Mouse (Mus musculus) thymus, postnatal 0 days (tissue): Measurements from ENCODE around the gene Sgsm1. TPM values are rescaled to one million over a fixed set of nuclear protein-coding genes. Genes with fewer than 3 reads are reported as not detected.

Experiments
- DNase-seq: peaks from one replicate; pipeline ENCODE4 v3.0.0-alpha.2; 2015; ENCODE audit warnings: low spot score
- polyA plus RNA-seq: library from polyadenylated mRNA; unstranded; fragments of >200 nt; fragmentation: Nextera tagmentation; extraction: Ambion mirVana; gene quantifications from 2 replicates; pipeline ENCODE4 v1.2.1, GENCODE M21; 2015

The Sgsm1 gene
- polyA plus RNA-seq, 1 experiment from 2014 or later = 0.99 TPM

DNA sequence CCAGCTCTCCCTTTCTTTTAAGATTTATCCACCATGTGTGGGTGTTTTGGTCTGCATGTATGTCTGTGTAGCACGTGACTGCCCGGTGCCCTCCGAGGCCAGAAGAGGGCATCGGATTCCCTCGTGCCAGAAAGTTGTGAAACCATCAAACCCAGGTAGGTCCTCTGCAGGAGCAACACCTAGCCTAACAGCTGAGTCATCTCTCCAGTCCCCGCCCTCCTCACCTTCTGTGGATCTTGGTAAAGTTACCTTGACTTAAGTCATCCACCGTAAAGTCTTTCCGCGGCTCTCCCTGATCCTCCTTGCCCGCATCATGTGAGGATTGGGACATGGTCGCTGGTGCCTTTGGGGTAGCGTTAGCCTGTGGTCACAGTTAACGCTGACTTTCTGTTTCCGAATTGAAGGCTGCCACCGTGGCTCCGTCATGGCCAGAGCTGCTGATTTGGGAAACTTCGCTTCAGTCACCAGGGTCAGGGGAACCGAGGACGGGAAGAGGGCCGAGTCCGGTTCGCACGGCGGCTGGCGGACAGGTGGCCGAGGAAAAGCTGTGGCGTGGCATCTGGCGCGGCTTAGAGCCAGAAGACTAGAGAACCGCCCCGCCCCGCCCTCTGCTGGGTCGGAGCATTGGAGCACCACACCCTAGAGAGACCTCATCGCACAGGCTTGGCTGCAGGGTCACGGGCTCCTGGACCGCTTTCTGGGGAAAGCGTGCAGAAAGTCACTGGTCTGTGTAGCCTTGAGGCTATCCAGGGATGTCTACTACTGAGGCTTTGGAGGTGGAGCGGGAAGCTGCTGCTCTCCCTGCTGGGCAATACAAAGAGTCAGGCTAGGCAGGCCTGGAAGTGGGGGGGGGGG lies 13.4 kb upstream of the Sgsm1 start:
- DNase-seq = no peak

- peak; percentile 27 for DNase-seq
Observed at GRCm38 (mm10) chr5:113313998-113314397, 3.4 kb upstream of the Sgsm1 start.

DNA sequence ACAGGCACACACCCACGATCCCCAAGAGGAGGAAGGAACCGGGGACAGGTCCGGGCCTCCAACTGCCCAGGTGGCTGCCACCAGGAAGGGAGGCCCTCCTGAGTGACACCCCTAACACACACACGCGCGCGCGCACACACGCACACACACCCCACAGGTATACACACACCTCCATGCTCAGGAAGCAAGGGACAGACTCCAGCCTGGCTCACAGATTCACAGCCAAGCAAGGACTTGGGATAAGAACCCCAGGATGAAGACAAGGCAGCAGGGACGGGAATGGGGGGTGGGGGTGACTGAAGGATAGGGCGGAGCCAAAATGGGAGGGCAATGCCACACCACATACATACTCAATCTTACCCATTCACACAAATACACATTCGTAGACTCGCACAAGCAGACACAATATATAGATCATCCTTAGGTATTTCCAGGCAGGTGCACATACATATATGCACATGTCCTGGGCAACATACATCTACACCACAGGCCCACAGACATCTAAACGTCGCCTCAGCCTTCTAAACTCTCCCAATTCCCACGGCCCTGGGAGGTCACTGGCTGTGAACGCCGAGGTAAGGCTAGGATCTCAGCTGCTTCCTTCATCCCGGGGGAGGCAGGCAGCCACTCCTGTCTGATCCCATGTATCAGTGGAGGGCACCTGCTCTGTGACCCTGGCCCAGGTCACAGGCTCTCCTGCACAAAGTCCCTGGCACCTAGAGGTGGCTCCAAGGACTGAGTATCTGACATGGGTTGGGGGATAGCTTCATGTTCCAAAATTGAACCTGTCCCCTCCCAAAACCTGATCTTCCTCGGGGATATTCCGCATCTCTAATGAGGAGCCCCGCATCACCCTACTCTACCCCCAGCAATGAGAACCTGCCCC lies 852 bp downstream of the Sgsm1 start:
- no peak for DNase-seq

- no peak for DNase-seq
Observed at GRCm38 (mm10) chr5:113306750-113307477, 3.7 kb downstream of the Sgsm1 start.

GRCm38 (mm10) chr5:113304527-113304926 lies 6.1 kb downstream of the Sgsm1 start:
- no peak for DNase-seq

- no peak for DNase-seq
Observed at GRCm38 (mm10) chr5:113301841-113302240, 8.7 kb downstream of the Sgsm1 start.

DNA sequence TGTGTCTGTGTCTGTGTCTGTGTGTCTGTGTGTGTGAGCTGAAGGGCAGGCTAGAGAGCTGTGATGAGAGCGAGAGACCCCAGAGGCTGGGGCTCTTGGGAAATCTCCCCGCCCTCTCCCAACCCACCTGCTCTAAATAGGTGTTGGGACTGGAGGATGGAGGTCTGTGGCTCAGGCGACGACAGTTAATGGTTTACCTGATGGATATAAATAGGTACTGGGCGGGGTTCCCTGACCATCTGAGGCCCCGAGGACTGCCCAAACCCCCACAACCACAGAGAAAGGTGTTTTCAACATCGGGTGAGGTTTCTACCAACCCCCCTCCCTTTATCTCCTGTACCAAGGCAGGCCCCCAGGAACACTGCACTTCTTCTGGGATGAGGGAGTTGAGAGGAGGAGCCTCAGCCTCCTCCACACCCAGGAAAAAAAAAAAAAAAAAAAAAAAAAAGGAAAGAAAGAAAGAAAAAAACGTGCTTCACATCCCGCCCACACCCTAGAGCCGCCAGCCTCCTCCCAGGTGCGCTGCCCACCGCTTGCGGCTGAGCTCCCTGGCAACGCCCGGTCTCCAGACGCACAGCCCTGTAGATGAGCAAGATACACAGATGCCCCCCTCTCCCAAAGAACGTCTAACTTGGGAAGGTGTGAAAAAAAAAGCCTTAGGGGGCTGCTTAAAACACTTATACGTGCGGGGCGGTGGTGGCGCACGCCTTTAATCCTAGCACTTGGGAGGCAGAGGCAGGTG lies 10.3 kb downstream of the Sgsm1 start:
- no peak for DNase-seq

DNA sequence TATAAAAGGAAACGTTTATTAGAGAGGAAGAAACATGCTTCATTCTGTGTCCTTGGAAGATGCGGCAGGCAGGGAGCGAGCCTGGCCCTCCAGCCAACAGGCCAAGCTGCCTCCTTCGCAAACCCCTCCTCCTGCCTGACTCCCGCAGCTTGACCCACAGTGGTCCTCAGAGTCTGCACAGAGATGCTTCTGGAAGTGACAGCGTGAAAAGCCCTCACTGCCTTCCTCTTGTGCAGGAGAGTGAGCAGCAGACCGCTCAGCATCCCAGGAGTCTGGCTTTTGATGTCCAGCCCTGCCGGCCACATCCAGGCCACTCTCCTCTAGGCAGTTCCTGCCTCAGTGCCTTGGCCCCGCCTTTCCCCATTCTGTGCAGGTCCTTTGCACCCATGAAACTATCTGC lies 11.2 kb downstream of the Sgsm1 start:
- DNase-seq = no peak

- no peak for DNase-seq
Observed at GRCm38 (mm10) chr5:113298826-113299225, 11.8 kb downstream of the Sgsm1 start.

GRCm38 (mm10) chr5:113298040-113298439 lies 12.5 kb downstream of the Sgsm1 start:
- no peak for DNase-seq

DNA sequence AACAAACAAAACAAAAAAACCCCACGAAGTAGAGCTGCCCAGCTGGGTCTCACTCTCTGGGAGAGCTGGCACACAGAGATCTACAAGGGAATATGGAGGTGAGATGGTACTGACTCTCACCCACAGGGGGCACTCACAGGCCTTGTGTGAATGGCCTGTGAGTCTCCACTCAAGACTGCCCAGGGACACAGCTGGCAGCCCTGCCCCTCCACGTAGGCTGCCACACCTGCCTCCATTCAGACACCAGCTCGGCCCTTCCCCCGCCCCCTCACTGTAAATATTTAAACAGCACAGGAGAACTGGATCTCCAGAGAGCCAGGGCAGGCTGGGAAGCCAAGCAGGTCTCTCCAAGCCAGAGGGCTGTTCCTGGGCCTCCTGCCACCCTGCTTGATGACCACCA lies 14.8 kb downstream of the Sgsm1 start:
- DNase-seq = no peak

DNA sequence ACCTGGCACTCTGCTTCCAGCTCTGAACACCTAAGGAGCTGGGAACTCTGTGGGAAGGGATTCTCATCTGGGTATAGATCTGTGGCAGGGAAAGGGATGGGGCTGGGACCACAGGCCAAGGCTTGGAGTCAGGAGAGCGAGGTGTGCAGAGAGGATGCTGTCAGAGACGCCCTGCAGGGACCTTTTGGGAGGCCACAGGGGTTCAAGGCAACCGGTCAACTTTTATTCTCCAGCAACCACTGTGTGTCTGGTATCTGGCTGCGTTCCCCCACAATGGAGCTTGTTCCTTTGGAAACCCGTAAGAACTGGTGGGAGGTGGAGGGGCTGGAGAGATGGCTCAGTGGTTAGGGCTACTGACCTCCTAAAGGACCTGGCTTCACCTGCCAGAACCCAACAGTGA lies 16.0 kb downstream of the Sgsm1 start:
- DNase-seq = no peak

DNA sequence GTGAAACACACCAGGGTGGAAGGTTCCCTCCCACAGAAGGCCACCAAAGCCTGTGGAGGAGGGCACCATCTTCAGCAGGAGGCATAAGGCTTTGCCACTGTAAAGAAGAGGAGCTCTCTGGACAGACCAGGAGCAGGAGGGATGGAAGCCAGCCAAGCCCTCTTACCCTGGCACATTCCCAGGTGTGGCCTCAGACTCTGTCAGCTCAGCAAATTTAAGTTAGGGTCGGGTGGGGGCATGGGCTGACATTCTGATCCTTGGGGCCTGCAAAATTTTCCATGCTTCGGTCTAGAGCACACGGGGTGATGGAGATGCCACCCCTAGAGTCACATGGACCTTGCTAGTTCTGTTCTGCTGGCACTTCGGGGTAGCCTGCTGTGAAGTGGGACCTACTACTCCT lies 17.1 kb downstream of the Sgsm1 start:
- no peak for DNase-seq

DNA sequence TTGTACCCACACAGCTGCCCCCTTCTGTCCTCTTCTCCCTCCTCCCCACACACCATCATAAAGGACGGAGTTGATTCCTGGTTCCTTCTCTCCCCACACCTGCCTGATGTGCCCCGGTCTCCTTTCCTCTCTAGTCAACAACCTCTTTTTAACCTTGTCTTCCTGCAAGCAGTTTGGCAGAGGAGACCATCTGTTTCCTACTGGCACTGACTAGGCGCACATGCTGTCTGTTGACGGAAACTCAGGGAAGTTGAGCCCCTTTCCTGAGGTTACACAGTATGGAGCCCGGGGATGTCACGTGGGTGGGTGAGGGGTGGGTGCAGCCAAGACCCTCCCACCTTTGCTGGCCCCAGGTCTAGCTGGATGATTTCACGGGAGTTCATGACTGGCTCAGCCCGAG lies 17.8 kb downstream of the Sgsm1 start:
- no peak for DNase-seq

GRCm38 (mm10) chr5:113292179-113292578 lies 18.4 kb downstream of the Sgsm1 start:
- DNase-seq = no peak

GRCm38 (mm10) chr5:113291125-113291524 lies 19.5 kb downstream of the Sgsm1 start:
- no peak for DNase-seq

DNA sequence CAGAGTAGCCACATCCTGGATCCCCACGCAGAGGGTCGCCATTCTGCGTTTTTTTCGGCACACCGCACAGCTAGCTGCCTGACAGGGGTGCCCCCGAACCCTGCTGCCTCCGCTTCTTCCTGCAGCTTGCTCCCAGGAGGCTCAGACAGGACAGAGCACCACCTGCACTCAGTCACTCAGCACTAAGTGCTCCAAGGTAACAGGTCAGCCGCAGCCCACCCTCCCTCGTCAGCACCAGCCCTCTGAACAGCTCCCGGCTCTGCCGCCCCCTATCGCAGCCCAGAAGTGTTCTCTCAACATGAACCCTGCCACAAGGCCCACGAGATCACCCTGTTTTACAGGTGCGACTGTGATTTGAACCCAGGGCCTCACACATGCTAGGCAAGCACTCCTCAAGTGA lies 20.4 kb downstream of the Sgsm1 start:
- no peak for DNase-seq

DNA sequence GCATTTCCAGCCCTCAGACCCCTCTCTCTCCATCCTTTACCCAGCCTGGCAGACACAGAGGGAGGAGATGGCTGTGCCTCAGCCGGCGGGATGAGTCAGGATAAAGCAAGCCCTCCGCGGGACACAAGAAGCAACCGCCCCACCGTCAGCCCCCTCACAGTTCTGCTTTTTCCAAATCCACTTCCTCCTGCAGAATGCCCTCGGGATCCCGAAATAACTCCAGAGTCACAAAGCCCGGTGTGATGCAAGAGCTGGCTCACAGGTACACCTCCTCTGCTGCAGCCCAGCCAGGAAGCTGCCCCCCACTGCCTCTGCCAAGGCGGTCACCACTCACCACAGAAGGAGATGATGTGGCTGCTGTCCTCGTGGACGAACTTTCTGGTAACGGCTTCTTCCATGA lies 22.1 kb downstream of the Sgsm1 start:
- DNase-seq = no peak

DNA sequence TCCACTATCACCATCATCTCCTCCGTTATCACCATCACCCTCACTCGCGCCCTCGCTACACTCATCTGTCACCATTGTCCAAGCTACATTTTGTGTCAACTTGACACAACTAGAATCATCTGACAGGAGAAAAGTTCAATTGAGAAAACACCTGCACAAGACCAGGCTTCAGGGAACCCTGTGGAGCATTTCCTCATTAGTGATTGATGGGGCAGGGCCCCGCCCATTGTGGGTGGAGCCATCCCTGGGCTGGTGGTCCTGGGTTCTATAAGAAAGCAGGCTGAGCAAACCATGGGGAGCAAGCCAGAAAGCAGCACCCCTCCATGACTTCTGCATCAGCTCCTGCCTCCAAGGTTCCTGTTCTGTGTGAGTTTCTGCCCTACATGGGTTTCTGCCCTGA lies 22.8 kb downstream of the Sgsm1 start:
- DNase-seq = no peak

DNA sequence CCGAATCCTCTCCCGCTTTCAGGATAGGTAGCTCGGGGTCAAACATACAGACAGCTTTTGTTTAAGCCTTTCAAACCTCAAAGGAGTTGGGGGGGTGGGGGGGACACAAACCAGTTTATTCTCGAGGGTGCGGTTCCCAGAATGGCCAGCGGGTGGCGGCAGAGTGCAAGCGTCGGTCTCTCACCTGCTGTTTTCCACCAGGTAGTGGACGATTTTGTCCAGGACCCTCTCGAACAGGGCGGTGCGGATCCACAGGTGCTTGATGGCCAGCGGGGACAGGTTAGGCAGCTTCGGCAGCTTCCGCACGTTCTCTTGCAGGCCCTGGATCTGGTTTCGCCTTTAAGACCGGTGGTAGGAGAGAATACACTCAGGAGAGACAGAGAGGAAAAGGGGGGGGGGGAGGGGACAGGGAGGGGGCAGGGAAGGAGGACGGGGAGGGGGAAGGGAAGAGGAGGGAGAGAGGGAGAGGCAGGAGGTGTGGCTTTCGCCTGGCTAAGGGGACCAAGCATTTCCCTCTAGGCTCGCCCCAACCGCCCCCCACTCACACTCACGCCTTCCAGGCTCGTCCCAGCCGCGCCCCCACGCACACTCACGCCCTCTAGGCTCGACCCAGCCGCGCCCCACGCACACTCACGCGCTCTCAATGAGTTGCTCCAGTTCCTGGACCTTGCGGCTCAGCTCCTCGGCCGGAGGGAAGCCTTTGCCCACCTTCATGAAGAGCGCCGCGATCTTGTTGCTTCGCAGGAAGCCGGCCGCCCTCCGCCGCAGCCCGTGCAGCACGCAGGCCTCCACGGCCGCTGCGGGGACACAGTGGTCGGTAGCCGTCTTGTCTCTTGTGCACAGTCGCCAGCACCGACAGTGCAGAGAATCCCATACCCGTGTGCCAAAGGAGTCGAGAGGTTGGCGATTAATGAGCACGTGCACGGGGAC lies 23.7 kb downstream of the Sgsm1 start:
- DNase-seq = peak; percentile 19
